Mouse (Mus musculus): Measurements from ENCODE around the gene Mettl22. TPM values are rescaled to one million over a fixed set of nuclear protein-coding genes. Genes with fewer than 3 reads are reported as not detected.

Gene Mettl22
- polyA plus RNA-seq, 1 experiment from 2014 or later = 66.2 TPM

GRCm38 (mm10) chr16:8521322-8521721 lies 50.7 kb downstream of the Mettl22 start:
- no peaks in the 10 kb centered on the region for H3K9me3 ChIP-seq (replicated peaks; ENCODE audit: control insufficient read depth, low read length, poor library complexity, severe bottlenecking)
- H3K4me3 ChIP-seq (ENCODE audit: low read depth, low read length) = no peak overlapping the region
- H3K4me1 ChIP-seq (ENCODE audit: control insufficient read depth, insufficient read depth, low read length) = peaks cover 23% of the 10 kb centered on the region
- no peak overlapping the region for H3K4me2 ChIP-seq (ENCODE audit: low read length)
- no peaks in the 10 kb centered on the region for H3K27me3 ChIP-seq (ENCODE audit: control insufficient read depth, insufficient read depth, low read depth, low read length)
- 89% methylated on average over 4 of the region's 4 CpGs for WGBS
- ATAC-seq = no peak
- no peak overlapping the region for H3K27ac ChIP-seq (ENCODE audit: low read length)
- H3K9ac ChIP-seq (ENCODE audit: low read depth, low read length) = no peak overlapping the region
- no peaks in the 10 kb centered on the region for H3K36me3 ChIP-seq (ENCODE audit: control insufficient read depth, insufficient read depth, low read length)

DNA sequence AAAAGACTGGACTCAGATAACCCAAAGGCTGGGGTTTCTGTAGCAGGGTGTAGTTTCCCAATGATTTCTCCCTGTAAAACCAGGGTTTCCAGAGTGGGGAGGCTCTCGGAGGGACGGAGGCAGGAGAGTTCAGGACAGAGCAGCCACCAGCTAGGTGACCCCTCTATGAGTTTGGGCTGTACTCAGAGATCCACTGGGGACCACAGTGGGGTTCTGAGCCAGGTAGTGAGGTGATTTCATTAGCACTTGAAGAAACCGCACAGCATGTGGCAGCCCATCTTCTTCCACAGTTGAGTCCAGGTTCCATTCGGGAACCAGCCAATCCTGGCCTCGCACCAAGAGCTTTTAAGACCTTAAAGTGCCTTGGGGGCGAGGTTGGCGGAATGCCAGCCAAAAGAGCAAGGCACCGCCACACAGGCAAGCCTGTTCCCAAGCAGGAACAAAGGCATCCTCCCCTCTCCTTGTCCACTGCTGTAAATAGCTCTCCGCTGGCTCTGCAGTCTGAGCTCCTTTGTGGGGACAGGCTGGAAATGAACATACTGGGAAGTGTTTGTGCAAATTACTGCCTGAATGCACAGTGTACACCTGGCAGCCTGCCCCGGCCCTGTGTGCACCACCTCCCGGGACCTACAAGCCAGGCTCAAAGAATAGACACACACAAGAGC lies 53.0 kb downstream of the Mettl22 start:
- Histone ChIP-seq H3K4me1 (ENCODE audit: control insufficient read depth, insufficient read depth, low read length) (peaks cover 20% of the 10 kb centered on the region), H3K36me3 (ENCODE audit: control insufficient read depth, insufficient read depth, low read length) (no peaks in the 10 kb centered on the region), H3K4me2 (ENCODE audit: low read length) (peak overlapping the region; percentile 15), H3K9me3 (replicated peaks; ENCODE audit: control insufficient read depth, low read length, poor library complexity, severe bottlenecking) (no peaks in the 10 kb centered on the region), H3K27me3 (ENCODE audit: control insufficient read depth, insufficient read depth, low read depth, low read length) (no peaks in the 10 kb centered on the region), H3K27ac (ENCODE audit: low read length) (peak overlapping the region; percentile 72), H3K9ac (ENCODE audit: low read depth, low read length) (0 out of 2 replicates have a peak overlapping the region, but pooled peaks have one; percentile 27), H3K4me3 (ENCODE audit: low read depth, low read length) (no peak overlapping the region)
- ATAC-seq = peak; percentile 94
- WGBS = 16% methylated on average over 11 of the region's 11 CpGs

GRCm38 (mm10) chr16:8524163-8524847 lies 53.7 kb downstream of the Mettl22 start:
- H3K4me2 ChIP-seq (ENCODE audit: low read length) = 0 out of 2 replicates have a peak overlapping the region, but pooled peaks have one; percentile 8
- peaks cover 16% of the 10 kb centered on the region for H3K4me1 ChIP-seq (ENCODE audit: control insufficient read depth, insufficient read depth, low read length)

DNA sequence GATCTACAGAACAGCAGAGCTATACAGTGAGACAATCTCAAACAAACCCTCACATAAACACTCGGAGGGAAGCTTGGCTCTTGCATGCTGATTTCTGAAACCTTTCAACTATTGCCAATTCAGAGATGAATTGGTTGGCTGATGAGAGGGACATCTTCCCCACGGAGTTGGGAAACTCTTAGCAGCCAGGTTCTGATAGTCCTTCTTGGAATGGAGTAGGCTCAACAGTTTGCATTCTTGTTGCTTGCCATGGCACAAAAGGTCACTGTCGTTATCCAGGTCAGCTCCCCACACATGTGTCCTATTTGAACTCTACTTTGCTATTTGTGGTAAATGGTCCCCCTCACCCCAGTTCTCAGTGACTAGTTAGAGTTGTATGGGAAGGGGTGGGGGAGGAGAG lies 54.7 kb downstream of the Mettl22 start:
- ATAC-seq = no peak

More at GRCm38 (mm10) chr16:8524163-8524847, 53.7 kb downstream of the Mettl22 start:
- Histone ChIP-seq H3K27me3 (ENCODE audit: control insufficient read depth, insufficient read depth, low read depth, low read length) (no peaks in the 10 kb centered on the region), H3K9me3 (replicated peaks; ENCODE audit: control insufficient read depth, low read length, poor library complexity, severe bottlenecking) (no peaks in the 10 kb centered on the region), H3K4me3 (ENCODE audit: low read depth, low read length) (no peak overlapping the region), H3K36me3 (ENCODE audit: control insufficient read depth, insufficient read depth, low read length) (no peaks in the 10 kb centered on the region), H3K9ac (ENCODE audit: low read depth, low read length) (no peak overlapping the region), H3K27ac (ENCODE audit: low read length) (peak overlapping the region; percentile 72)
- ATAC-seq = peak; percentile 32; the same call in 1 of the 2 replicates
- WGBS = 46% methylated on average over 16 of the region's 16 CpGs

GRCm38 (mm10) chr16:8525877-8526276 lies 55.3 kb downstream of the Mettl22 start:
- no peaks in the 10 kb centered on the region for H3K27me3 ChIP-seq (ENCODE audit: control insufficient read depth, insufficient read depth, low read depth, low read length)
- H3K4me2 ChIP-seq (ENCODE audit: low read length) = no peak overlapping the region
- H3K4me3 ChIP-seq (ENCODE audit: low read depth, low read length) = no peak overlapping the region
- no peak overlapping the region for H3K27ac ChIP-seq (ENCODE audit: low read length)
- WGBS = 82% methylated on average over 7 of the region's 7 CpGs
- no peaks in the 10 kb centered on the region for H3K36me3 ChIP-seq (ENCODE audit: control insufficient read depth, insufficient read depth, low read length)
- peaks cover 16% of the 10 kb centered on the region for H3K4me1 ChIP-seq (ENCODE audit: control insufficient read depth, insufficient read depth, low read length)
- ATAC-seq = no peak
- H3K9me3 ChIP-seq (replicated peaks; ENCODE audit: control insufficient read depth, low read length, poor library complexity, severe bottlenecking) = no peaks in the 10 kb centered on the region
- H3K9ac ChIP-seq (ENCODE audit: low read depth, low read length) = no peak overlapping the region

More for the DNA sequence above, 54.7 kb downstream of the Mettl22 start:
- WGBS = 47% methylated on average over 3 of the region's 3 CpGs
- peaks cover 16% of the 10 kb centered on the region for H3K4me1 ChIP-seq (ENCODE audit: control insufficient read depth, insufficient read depth, low read length)
- no peaks in the 10 kb centered on the region for H3K9me3 ChIP-seq (replicated peaks; ENCODE audit: control insufficient read depth, low read length, poor library complexity, severe bottlenecking)
- H3K9ac ChIP-seq (ENCODE audit: low read depth, low read length) = no peak overlapping the region
- H3K36me3 ChIP-seq (ENCODE audit: control insufficient read depth, insufficient read depth, low read length) = no peaks in the 10 kb centered on the region
- H3K27ac ChIP-seq (ENCODE audit: low read length) = no peak overlapping the region
- H3K4me3 ChIP-seq (ENCODE audit: low read depth, low read length) = no peak overlapping the region
- H3K4me2 ChIP-seq (ENCODE audit: low read length) = no peak overlapping the region
- no peaks in the 10 kb centered on the region for H3K27me3 ChIP-seq (ENCODE audit: control insufficient read depth, insufficient read depth, low read depth, low read length)

- no peak for ATAC-seq
- 100% methylated on average over 1 of the region's 1 CpGs for WGBS
- no peak overlapping the region for H3K9ac ChIP-seq (ENCODE audit: low read depth, low read length)
- H3K4me2 ChIP-seq (ENCODE audit: low read length) = no peak overlapping the region
- no peak overlapping the region for H3K27ac ChIP-seq (ENCODE audit: low read length)
- H3K4me1 ChIP-seq (ENCODE audit: control insufficient read depth, insufficient read depth, low read length) = peaks cover 3% of the 10 kb centered on the region
- H3K36me3 ChIP-seq (ENCODE audit: control insufficient read depth, insufficient read depth, low read length) = no peaks in the 10 kb centered on the region
- no peaks in the 10 kb centered on the region for H3K9me3 ChIP-seq (replicated peaks; ENCODE audit: control insufficient read depth, low read length, poor library complexity, severe bottlenecking)
- no peaks in the 10 kb centered on the region for H3K27me3 ChIP-seq (ENCODE audit: control insufficient read depth, insufficient read depth, low read depth, low read length)
- no peak overlapping the region for H3K4me3 ChIP-seq (ENCODE audit: low read depth, low read length)
These were observed 58.8 kb downstream of the Mettl22 start for GRCm38 (mm10) chr16:8529389-8529788.

GRCm38 (mm10) chr16:8530018-8530417 lies 59.4 kb downstream of the Mettl22 start:
- no peak for ATAC-seq

DNA sequence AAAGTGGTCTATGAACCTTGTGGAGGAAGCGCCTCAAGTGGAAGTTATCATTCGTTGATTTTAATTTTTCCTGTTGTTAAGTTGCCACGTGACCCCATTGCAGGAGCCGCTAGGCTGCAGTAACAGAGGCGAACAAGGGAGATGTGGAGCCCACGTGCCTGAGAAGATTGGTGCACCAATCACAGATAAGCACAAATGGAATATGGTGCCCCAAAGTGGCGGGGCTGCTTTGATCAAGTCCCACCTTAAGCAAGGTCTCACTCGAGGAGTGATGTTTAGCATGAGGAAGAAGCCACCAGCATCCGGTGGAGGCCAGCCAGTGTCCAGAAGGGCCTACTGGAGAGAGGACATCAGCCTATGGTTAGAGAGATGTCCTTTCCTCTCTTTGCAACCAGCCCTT lies 61.9 kb downstream of the Mettl22 start:
- H3K4me2 ChIP-seq (ENCODE audit: low read length) = no peak overlapping the region
- WGBS = 94% methylated on average over 9 of the region's 9 CpGs
- no peak for ATAC-seq

More at GRCm38 (mm10) chr16:8530018-8530417, 59.4 kb downstream of the Mettl22 start:
- H3K9me3 ChIP-seq (replicated peaks; ENCODE audit: control insufficient read depth, low read length, poor library complexity, severe bottlenecking) = no peaks in the 10 kb centered on the region
- no peak overlapping the region for H3K27ac ChIP-seq (ENCODE audit: low read length)
- no peaks in the 10 kb centered on the region for H3K4me1 ChIP-seq (ENCODE audit: control insufficient read depth, insufficient read depth, low read length)
- H3K9ac ChIP-seq (ENCODE audit: low read depth, low read length) = no peak overlapping the region
- no peak overlapping the region for H3K4me2 ChIP-seq (ENCODE audit: low read length)
- no peak overlapping the region for H3K4me3 ChIP-seq (ENCODE audit: low read depth, low read length)
- WGBS = 80% methylated on average over 14 of the region's 14 CpGs
- no peaks in the 10 kb centered on the region for H3K36me3 ChIP-seq (ENCODE audit: control insufficient read depth, insufficient read depth, low read length)
- no peaks in the 10 kb centered on the region for H3K27me3 ChIP-seq (ENCODE audit: control insufficient read depth, insufficient read depth, low read depth, low read length)

DNA sequence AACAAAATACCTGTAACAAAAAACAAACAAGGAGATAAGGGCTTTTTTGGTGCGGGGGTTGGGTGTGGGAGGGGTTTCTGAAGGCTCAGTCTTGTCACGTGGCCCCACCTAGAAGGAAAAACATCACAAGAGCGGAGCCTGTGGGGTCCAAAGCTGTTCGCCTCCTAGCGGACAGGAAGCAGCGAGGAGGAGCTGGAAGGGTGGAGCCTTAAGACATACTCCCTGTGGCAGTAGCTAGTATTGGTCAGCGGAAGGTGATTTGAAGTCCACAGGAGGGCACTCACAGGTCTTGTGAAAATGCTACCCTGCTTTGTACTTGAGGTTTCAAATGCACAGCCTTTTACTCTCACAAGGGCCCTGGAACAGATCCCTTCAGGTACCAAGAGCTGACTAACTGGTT lies 62.3 kb downstream of the Mettl22 start:
- no peak overlapping the region for H3K9ac ChIP-seq (ENCODE audit: low read depth, low read length)

More for the DNA sequence above, 61.9 kb downstream of the Mettl22 start:
- Histone ChIP-seq H3K9me3 (replicated peaks; ENCODE audit: control insufficient read depth, low read length, poor library complexity, severe bottlenecking) (no peaks in the 10 kb centered on the region), H3K4me1 (ENCODE audit: control insufficient read depth, insufficient read depth, low read length) (no peaks in the 10 kb centered on the region), H3K27me3 (ENCODE audit: control insufficient read depth, insufficient read depth, low read depth, low read length) (no peaks in the 10 kb centered on the region), H3K36me3 (ENCODE audit: control insufficient read depth, insufficient read depth, low read length) (no peaks in the 10 kb centered on the region), H3K9ac (ENCODE audit: low read depth, low read length) (no peak overlapping the region), H3K4me3 (ENCODE audit: low read depth, low read length) (no peak overlapping the region), H3K27ac (ENCODE audit: low read length) (no peak overlapping the region)

More for the DNA sequence above, 62.3 kb downstream of the Mettl22 start:
- H3K4me2 ChIP-seq (ENCODE audit: low read length) = no peak overlapping the region
- H3K4me3 ChIP-seq (ENCODE audit: low read depth, low read length) = no peak overlapping the region
- 65% methylated on average over 7 of the region's 7 CpGs for WGBS
- no peaks in the 10 kb centered on the region for H3K27me3 ChIP-seq (ENCODE audit: control insufficient read depth, insufficient read depth, low read depth, low read length)
- no peak overlapping the region for H3K27ac ChIP-seq (ENCODE audit: low read length)
- no peaks in the 10 kb centered on the region for H3K36me3 ChIP-seq (ENCODE audit: control insufficient read depth, insufficient read depth, low read length)
- H3K4me1 ChIP-seq (ENCODE audit: control insufficient read depth, insufficient read depth, low read length) = no peaks in the 10 kb centered on the region
- ATAC-seq = no peak
- H3K9me3 ChIP-seq (replicated peaks; ENCODE audit: control insufficient read depth, low read length, poor library complexity, severe bottlenecking) = no peaks in the 10 kb centered on the region
